Mouse (Mus musculus): Measurements from ENCODE around the gene Epn2.

DNA sequence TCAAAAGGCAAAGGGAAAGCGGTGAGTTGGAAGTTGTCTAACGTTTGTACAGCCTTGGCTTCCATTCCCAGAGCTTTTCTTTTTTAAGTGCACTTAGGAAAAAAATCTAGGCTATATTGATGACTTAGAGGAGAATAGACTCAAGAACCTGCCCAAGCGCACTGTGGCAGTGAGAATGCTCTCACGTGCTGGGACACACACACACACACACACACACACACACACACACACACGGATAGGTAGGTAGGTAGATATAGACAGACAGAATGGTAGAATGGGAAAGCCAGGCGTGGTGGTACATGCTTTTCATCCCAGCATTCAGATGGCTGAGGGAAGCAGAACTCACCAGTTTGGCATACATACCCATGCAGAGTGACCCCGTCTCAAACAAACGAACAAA is 41.3 kb upstream of the Epn2 start:
- TF ChIP-seq CTCF (IDR thresholded peaks at IDR 0.05; ENCODE audit: low read depth) (no peak), EP300 (optimal IDR thresholded peaks at IDR 0.05) (no peak)

All from stomach, postnatal 0 days (tissue).